ENCODE assay signal across 17 mouse cellular contexts in the genomic region with DNA sequence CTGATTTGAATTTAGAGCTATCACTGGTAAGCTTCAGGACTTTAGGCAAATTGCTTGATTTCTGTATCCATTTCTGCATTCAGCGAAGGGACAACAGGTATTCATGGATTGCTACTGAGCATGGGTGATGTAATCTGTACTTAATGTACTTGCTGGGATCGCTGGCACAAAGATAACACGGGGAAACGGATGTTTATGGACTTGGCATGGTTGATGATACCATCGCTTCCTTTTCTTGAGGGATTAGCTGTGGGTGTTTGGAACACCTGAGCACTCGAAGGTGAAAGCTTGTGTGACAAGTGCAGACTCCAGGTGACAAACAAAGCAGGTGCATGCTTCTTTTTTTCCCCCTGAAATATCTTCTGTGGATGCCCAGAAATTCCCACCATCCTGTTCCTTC. TPM values are rescaled to one million over a fixed set of nuclear protein-coding genes. Genes with fewer than 3 reads are reported as not detected.
"Had no signal": no experiment of that assay in that cellular context is flagged by ENCODE, and none has a peak within 500 bp of the region (broad histone marks: within the 10 kb centered on the region; RNA-seq: fewer than 3 reads in every experiment).

No protein-coding gene starts in this region.

- DNase-seq: gastrocnemius, postnatal 14 days; heart, adult 18-20 months; heart, postnatal 10 days; heart, postnatal 4 days; kidney, adult 11 months; kidney, adult 2 months; kidney, postnatal 10 days; kidney, postnatal 25 days; kidney, postnatal 4 days; liver; liver, embryonic 13.5 days; liver, postnatal 0 days; lung, adult 2 months had no signal

RNA-seq across cellular contexts. Expression of a gene that starts 18.3 kb away (rescaled TPM):
- total RNA-seq: granulocyte monocyte progenitor cell, adult 5-6 weeks had no signal

RNA-seq across cellular contexts. Expression of a gene that starts 37.8 kb away (rescaled TPM):
- total RNA-seq: gastrocnemius, postnatal 14 days; granulocyte monocyte progenitor cell, adult 5-6 weeks; heart, adult 18-20 months; heart, adult 8-10 months; heart, postnatal 10 days; heart, postnatal 25 days; heart, postnatal 4 days; hindbrain, postnatal 0 days had no signal
